Mouse (Mus musculus) lung, postnatal 4 days (tissue): Measurements from ENCODE around the gene Gm20219.
A peak's percentile ranks its signal among the peaks of the same experiment; 100 is the strongest.
"Not testable (repeated sequence)": the region's sequence is repeated elsewhere in the genome, so short reads cannot be mapped to it uniquely, and the experiment has no call there.

Source experiments
- DNase-seq, 2 experiments: peaks; one replicate each; pipeline ENCODE4 v3.0.0; 2021

Gene Gm20219

DNA sequence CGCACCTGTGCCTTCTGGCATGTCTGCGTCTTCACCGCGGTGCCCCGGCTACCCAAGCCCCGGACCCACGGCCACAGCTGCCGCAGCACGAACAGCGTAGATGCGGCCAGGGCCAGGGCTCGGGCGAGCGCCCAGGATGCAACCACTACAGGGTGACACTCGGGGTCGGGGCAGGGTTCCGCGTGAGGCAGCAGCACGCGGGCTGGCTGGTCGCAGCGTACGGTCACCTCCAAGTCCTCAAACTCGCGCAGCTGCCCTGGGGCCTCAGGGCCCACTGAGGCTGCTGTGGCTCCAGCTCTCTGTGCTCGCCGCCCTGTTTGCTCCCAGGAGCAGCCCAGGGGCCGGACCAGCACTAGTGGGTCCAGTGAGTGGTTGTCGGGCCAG lies 42.5 kb downstream of the Gm20219 start:
- no peak for DNase-seq

DNA sequence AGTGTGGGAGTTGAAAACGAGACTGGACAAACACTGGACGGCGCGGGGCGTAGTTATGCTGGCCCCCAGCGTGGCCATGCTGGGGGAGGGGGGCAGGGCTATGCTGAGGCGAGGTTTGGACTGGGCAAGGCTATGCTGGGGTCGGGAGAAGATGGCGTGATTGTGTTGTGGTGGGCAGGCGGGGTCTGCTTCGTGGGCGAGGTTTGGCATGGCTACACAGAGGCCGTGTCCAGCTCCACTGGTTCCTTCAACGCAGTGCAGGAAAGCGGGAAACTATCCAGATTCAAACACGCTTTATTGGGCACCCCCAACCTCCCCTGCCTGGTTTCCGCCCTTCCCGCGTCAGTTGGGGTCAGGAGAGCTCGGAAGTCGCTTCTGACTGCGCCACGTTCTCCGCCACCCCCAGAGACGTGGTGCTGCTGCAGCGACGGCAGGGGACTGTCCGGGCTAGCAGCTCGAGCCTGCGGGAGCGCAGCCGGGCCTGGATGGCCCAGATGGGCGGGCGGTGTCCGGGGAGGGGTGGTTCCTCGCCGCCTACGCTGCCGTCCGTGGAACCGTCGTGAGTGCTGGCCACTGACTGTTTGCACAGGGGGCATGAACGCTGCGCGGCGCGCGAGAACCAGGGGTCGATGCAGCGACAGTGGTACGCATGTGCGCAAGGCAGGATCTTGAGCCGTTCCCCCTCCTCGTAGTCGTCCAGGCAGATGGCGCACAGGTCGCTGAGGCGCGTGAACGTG lies 43.0 kb downstream of the Gm20219 start:
- peak; percentile 23 to 30 for DNase-seq

DNA sequence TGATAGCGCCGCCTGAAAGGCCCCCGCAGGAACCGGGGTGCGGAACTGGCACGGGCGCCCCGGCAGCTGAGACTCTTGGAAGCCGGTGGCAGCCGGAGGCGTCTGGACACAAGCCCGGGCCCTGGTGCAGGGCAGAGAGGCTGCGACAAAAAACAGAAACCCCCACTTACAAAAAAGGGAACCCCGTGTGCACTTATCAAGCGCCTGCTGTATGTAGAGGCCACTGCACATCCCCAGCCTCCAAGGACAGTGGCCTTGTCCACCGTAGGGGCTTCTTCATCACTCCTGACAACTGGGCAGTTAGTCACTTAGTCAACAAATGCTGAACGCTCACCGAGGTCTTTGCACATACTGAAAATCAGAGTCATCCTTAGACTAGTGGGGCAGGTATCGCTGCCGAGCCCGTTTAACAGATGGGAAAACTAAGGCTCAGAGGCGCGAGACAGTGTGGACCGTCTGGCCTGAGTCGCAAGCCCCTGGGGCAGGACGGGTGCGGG lies 43.7 kb downstream of the Gm20219 start:
- peak in 1 of 2 experiments; percentile 31 for DNase-seq

DNA sequence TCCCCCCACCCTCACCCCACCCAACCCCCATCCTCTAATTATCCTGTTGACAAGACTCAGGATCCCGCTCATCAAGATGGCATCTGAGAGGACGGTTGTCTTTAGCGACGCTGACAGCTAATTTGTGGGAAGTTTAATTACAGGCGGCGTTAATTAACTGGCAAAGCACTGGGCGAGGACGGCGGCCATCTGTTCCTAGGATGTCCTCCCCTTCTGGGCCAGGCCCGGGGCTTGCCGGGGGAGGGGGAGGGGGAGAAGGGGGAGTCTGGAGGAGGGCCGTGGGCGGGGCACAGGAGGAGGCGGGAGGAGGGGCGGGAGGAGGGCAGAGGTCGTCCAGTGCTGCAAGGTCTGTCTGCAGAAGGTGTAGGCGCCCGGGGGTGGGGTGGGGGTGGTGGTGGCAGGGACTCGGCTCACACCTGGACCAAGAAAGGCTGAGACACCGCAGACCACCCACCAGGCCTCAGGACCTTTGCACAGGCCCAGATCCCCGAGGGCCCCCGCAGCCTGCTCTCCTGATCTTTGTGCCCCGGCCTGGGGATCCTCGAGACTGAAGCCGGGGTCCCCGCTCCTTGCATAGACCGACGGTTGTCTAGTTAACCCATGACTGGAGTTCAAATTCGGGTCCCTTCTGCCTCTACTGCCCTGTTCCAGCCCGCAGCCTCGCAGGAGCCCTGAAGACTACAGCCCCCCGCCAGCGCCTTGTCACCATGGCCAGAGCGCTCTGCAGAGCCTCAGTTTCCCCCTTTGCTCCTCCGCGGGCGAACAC lies 44.3 kb downstream of the Gm20219 start:
- peak; percentile 33 to 76 for DNase-seq

DNA sequence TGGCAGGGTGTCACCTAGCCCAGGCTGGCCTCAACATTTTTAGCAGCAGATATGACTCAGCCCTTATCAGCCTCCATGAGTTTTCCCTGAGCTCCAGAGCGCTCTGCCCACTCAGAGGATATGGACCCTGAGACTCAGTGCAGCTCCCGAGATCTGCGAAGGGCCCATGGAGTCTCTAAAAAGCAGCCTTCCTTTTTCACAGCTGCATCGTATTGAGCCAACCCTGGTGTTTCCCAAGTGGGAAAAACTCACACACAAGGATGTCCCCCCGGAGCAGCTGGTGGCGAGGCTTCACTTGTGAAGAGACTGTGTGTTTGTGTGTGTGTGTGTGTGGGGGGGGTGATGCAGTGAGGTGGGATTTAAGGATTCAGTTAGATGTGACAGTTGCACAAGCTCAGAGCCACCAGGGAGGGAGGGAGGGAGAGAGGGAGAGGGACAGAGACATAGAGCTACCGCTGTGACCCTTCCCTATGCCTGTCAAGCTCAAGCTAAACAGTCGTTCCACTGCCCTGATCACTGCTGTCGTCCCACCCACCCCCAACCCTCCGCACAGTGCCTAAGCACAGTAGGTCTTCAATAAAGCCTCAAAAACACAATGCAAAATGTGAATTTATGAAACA lies 45.1 kb downstream of the Gm20219 start:
- peak in 1 of 2 experiments; percentile 2 for DNase-seq

DNA sequence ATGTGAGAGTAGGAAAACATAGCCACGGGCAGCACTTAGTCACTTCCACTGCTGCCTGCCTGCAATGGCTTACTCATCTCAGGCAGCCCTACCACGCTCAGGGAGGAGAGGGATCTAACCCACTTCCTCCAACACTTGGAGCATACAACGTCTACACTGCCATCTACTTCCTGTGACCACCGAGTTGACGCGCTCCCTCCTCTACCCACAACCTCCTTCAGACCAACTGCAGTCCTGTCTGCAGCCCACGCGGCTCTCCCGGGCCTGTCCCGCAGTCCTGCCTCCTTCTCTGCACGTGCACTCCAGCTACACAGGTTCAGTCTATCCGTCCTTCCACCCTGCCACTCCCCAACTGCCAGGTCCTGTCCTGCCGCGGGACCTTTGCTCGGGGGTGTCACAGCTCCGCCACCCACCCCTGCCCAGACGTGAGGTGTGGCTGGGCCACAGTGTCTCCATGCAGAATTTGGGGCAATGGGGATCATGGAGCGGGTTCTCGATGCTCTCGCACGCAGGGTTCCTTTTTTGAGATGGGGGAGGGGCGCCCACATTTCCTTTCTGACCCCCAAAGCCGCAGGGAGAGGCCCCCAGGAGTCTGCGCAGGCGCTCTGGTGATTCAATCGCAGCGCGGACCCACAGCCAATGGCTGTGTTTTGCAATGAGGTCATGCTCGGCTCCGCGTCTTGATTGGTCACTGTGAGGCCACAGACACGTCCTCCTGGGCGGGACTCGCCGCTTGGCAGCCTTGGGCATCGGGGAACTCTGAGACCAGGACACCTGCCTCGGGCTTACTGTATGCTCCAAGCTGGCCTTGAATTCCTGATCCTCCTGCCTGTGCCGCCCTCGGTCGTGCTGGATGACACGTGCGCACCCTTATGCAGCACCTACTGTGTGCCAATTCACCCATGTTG lies 46.8 kb downstream of the Gm20219 start:
- peak; percentile 94 to 95 for DNase-seq

DNA sequence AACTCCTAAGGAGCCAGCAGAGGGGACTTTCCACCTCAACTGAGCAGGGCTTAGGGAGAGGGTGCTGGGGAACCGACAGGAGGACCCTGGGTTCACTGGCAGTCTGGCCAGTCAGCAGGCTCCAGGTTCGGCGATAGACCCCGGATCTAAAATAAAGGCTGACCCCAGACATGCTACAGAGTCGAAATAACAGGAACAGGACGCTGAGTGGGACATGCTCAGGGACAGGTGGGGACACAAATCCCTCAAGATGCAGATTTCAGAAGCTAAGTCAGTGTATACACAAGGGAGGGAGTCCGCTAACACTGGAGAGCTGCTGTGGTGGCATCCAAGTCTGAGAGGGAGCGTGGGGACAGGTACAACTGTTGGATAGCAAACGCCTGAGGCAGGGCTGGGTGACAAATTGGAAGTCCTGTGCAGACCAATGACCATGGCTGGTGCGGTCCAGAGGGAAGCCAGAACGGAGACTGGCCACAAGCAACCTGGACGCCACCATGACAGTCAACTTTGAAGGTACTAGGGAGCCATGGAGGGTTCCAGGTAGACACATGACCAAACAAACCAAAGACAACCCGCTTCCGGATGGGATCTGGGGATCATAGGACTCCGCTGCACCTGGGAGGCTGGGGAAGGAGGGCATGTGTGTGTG lies 47.6 kb downstream of the Gm20219 start:
- DNase-seq, result no peak

DNA sequence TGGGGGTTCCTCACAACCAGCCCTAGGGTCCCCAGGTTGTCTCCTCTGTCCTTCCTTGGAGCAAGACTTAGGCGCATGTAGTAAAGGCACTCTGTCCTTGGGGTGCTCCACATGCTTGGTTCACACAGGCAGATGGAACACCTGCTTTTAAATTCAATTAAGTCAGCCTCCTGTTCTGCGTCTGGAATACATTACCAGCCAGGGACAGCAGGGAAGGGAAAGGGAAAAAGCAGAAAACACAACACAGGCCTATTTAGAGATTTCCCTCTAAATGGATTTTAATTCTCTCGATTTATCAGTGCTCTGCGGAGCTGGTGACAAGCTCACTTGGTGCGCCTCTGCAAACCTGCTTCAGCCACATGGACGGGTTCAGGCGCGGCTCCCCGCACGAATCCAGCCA lies 48.8 kb downstream of the Gm20219 start:
- no peak for DNase-seq

DNA sequence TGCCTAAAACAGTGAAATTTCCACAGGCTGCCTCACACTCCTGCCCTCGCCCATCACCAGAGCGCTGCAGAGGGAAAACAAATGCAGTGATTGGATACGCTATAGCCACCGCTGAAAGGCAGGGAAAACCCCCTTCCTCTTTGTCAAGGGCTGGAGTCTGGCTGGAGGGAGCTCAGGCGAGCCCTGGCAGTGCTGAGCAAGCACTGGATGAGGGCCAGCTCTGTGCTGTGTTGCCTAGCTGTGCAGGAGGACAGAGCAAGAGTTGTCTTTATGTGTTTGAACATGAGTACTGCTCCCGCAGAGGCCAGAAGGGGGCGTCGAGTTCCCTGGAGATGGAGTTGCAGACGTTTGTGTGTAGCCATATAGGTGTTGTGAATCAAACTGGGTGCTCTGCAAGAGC lies 51.7 kb downstream of the Gm20219 start:
- DNase-seq, result peak; percentile 61 to 82

DNA sequence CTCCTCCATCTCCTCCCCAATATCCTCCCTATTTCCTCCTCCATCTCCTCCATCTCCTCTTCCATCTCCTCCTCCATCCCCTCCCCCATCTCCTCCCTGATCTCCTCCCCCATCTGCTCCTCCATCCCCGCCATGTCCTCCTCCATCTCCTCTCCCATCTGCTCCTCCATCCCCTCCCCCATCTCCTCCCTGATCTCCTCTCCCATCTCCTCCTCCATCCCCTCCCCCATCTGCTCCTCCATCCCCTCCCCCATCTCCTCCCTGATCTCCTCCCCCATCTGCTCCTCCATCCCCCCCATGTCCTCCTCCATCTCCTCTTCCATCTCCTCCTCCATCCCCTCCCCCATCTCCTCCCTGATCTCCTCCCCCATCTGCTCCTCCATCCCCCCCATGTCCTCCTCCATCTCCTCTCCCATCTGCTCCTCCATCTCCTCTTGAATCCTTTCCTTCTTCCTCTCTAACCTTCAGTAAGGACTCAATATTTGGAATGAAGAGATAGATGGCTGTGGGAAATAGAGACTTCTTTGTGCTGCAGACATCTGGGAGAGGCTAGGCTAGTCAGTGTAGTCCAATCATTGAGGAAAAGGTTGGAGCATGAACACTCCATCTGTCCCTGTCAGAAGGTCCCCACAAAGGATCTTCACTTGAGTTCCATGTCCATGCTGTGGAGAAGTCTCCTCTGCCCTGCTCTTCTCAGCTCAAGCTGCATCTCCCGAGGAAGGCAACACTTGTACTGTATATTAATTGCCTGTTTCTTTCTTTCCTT lies 52.4 kb downstream of the Gm20219 start:
- not testable (repeated sequence) for DNase-seq
